Mouse (Mus musculus): ENCODE results near the gene Nanos2. TPM values are rescaled to one million over a fixed set of nuclear protein-coding genes. Genes with fewer than 3 reads are reported as not detected.

Gene Nanos2
- total RNA-seq, 2 experiments from 2014 or later: 0.47 to 1.3 TPM

DNA sequence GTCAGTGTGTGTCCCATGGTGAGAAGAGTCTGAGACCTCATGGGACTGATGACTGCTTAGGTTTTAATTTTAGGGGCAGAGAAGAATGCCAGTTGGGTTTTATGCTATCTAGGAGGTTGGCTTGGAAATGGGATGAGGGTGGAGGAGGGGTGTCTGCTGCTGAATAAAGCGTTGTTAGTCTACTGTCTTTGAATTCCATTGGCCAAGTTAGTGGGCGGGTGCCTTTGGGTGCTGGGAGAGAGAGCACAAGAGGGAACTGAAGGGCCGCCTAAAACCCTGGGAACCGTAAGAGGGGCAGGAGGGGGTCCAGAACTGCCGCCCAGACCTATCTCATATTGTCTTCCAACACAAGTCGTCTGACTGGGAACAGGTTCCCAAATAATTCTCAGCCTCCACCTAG lies 1.6 kb downstream of the Nanos2 start:
- intact Hi-C loops (cut with DNase I): no loop called here
- no peak for DNase-seq (ENCODE audit: low spot score in 2 of 2)

DNA sequence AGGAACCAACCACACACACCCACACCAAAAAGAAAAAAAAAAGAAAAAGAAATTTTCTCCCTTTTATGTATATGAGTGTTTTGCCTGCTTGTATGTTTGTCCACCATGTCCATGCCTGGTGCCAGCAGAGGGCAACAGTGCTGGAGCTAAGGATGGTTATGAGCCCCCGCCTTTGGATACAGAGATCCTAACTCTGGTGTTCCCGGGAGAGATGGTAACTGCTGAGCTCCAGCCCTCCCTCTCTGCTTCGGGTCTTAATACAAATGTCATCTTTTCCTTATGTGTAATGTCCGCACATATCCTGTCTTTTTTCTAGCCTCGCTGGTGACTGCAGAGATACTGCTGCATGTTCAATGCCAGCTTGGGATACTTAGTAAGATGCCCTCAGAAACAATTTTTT lies 2.8 kb downstream of the Nanos2 start:
- intact Hi-C loops (cut with DNase I): loop anchor here (2.0 to 5.0 kb wide), 3 partner anchors 33 to 93 kb away; no protein-coding TSS in a partner anchor

DNA sequence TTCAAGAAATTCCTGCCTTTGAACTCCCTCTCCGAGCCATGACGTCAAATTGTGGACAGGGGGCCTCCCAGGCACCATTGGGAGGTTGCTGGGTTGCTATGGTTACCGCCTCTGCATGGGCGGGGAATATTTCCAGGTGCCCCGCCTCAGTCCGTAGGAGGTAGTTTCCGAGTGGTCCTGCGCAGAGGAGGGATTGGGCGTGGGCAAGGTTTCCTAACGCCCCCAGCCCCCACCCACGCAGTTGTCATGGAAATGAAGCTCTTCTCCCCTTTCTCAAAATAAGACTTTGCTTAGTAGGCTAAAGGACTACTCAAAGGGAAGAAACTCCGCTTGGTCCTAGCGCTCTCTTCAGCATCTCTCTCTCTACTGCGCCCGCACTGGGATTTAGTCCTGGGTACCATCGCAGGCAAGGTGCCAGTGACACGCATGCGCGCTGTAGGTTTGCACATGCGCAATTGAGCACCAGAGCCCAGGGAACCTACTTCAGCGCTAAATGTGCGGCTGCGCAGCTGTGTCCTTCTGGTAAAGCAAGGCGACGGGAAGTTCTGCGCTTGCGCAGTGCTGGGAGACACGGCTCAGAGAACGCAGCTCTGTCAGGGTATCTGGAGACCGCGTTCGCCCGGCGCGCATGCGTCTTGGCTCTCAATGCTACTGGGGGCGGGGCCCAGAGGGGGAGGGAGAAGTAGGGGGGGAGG lies 3.5 kb downstream of the Nanos2 start, which contains the start of gene Mypop:
Gene Mypop, plus strand, starts transcription at position 645 of the 695 bp plus-strand sequence.
- peak; percentile 100 for DNase-seq (ENCODE audit: low spot score in 2 of 2)
- intact Hi-C loops (cut with DNase I): loop anchor here (2.0 to 5.0 kb wide), 3 partner anchors 33 to 93 kb away; no protein-coding TSS in a partner anchor

More for the DNA sequence above, 2.8 kb downstream of the Nanos2 start:
- no peak for DNase-seq (ENCODE audit: low spot score in 2 of 2)

DNA sequence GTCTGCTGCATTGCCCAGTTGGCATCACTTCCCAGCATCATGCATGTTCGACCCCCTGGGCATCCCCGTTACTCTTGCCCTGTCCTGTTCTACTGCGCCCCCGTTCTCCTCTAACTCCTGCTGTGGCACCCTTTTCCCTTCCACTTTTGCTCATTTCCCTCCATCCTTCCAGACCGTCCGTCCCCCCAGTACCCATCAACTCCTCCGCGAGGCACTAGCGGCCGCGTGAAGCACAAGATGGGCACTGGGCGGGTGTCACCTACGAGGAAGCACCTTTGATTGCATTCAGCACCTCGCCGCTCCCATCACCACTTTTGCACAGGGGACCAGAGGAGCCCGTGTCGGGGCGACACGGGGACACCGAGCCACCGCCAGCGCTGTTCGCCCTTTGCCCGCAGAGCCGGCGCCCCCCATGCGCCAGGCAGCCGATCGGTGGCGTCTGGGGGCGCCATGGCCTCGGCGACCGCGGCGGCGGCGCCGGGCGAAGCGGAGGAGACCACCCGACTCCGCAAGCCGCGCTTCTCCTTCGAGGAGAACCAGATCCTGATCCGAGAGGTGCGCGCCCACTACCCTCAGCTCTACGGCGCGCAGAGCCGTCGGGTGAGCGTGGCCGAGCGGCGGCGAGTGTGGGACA lies 4.6 kb downstream of the Nanos2 start:
- intact Hi-C loops (cut with DNase I): loop anchor here (2.0 to 5.0 kb wide), 3 partner anchors 34 to 94 kb away; no protein-coding TSS in a partner anchor
- peak; percentile 41 to 46 for DNase-seq (ENCODE audit: low spot score in 2 of 2)

DNA sequence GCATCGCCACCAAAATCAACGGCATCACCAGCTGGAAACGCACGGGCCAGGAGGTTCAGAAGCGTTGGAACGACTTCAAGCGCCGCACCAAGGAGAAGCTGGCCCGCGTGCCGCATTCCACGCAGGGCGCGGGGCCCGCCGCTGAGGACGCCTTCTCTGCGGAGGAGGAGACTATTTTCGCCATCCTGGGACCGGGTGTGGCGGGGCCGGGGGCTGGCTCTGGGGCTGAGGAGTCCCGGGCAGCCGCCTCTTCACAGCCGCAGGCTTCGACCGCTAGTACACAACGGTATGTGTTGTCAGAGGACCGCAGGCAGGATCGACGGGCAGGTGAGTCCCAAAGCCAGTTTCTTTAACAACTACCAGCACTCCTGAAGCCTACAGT lies 5.1 kb downstream of the Nanos2 start:
- intact Hi-C loops (cut with DNase I): loop anchor here (5.0 kb wide), 2 partner anchors 35 to 95 kb away; no protein-coding TSS in a partner anchor
- DNase-seq (ENCODE audit: low spot score in 2 of 2): peak; percentile 64 to 72

DNA sequence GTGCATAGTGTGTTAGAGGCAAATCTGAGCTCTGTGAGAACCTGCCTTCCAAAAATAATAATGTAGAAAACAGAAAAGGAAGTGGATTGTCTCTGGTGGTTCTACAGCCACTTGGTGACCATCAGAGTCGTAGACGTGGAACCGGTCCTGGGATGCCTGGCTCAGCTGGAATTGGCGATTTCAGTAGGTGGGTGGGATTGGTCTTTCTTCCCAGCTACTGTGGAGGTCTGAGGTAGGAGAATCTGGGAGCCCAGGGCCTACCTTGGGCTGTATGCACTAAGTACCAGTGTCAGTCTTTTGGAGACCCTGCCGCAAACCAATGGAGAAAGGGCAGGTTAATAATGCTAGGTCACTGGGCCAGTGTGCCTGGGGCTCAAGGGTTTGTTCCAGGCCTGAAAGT lies 5.8 kb downstream of the Nanos2 start:
- DNase-seq (ENCODE audit: low spot score in 2 of 2): no peak
- intact Hi-C loops (cut with DNase I): loop anchor here (5.0 kb wide), 2 partner anchors 36 to 96 kb away; no protein-coding TSS in a partner anchor

DNA sequence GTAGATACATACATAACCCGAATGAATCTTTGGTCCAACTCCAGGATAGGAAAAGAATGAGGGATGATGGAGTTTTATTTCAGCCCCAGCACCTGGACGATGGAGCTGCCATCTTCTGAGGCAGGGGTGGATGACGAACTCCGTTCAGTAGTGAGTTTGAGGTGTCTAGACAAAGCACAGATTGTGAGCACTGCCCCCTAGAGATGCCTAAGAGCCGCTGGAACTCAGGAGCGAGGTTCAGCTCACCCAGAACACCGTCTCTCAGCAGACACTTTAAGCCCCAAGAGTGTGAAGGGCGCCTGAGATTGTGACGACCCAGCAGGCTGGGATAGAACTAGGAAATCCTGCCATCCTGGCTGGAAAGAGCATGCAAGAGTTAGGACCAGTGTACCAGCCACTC lies 11.6 kb downstream of the Nanos2 start:
- DNase-seq (ENCODE audit: low spot score in 2 of 2): no peak
- intact Hi-C loops (cut with DNase I): no loop called here

DNA sequence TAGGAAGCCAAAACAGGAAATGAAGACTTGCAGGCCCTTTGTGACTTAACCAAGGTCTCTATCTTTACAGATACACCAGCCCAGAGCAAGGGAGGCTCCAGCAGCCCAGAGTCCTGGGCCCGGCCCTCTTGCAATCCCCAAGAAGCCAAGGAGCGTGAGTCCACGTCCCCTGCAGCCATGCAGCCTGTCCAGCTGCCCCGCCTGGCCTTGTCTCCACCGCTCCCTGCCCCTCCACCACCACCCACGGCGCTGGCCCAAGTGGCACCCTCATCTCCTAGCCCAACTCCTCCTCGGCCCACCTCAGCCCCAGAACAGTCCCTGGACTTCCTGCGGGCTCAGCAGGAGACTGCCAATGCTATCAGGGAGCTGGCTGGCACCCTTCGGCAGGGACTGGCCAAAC lies 13.2 kb downstream of the Nanos2 start:
- intact Hi-C loops (cut with DNase I): loop anchor here (5.0 kb wide), 1 partner anchor 108 kb away; no protein-coding TSS in a partner anchor
- no peak for DNase-seq (ENCODE audit: low spot score in 2 of 2)

DNA sequence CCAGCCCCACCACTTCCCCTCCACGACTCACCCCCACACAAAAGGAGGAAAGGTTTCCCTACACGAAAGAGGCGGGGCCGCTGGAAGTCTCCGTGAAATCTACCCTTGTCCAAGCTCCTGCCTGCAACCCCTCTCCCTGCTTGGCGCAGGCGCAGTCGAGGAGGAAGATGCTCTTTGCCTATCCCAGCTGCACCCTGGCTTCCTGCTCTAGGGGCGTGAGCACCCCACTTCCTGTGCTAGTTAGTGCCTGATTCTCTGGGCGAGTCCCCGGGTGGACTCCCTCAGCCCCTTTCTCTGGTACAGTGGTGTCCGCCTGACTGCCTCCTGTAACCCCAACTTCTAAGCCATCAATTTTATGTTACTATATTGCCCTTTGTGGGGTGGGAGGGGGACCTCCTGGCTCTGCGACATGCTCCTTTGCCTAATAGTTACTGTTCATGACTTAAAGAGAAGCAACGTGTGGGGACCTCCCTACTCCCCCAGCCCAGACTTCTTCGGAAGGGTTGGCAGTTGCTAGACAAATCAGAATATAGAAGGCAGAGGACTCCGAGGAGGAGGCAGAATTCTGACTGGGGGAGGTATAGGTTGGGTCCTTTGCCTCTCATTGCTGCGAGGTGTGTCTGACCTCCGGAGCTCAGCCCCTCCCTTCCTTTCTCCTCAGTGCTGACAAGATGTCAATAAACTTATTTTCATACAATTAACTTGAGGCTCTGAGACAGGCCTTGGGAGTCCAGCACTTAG lies 14.0 kb downstream of the Nanos2 start:
- intact Hi-C loops (cut with DNase I): loop anchor here (5.0 kb wide), 1 partner anchor 109 kb away; no protein-coding TSS in a partner anchor
- no peak for DNase-seq (ENCODE audit: low spot score in 2 of 2)

DNA sequence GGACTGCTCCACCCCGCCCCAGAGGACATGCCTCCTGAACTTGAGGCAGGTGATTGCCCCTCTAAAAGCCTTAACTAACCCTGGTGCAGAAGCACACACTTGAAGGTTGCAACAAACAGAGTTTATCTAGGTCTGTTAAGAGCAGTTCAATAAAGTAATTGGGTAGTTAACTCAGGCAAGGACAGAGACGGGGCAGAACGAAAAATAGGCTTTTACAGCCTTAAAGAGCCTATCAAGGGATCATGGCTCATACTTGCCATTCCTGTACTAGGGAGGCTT lies 14.5 kb downstream of the Nanos2 start:
- intact Hi-C loops (cut with DNase I): loop anchor here (5.0 kb wide), 1 partner anchor 109 kb away; no protein-coding TSS in a partner anchor
- DNase-seq (ENCODE audit: low spot score in 2 of 2): no peak

DNA sequence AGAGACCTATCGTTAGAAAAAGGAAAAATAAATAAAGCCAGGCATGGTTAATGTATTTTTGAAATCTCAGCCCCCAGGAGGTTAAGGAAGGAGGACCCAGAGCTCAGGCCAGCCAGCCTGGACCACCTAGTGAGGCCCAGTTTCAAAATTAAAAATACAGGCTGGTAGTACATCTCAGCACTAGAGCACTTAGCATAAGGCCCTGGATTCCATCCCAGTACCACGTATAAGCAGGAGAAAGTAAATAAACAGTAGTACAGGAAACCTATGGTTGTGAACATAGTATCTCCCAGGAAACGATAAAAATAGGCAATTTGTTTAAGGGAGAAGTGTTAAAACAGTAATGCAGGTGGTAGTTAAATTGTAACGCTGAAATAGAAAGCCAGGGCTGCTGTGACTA lies 14.9 kb downstream of the Nanos2 start:
- intact Hi-C loops (cut with DNase I): loop anchor here (5.0 kb wide), 1 partner anchor 110 kb away; no protein-coding TSS in a partner anchor

DNA sequence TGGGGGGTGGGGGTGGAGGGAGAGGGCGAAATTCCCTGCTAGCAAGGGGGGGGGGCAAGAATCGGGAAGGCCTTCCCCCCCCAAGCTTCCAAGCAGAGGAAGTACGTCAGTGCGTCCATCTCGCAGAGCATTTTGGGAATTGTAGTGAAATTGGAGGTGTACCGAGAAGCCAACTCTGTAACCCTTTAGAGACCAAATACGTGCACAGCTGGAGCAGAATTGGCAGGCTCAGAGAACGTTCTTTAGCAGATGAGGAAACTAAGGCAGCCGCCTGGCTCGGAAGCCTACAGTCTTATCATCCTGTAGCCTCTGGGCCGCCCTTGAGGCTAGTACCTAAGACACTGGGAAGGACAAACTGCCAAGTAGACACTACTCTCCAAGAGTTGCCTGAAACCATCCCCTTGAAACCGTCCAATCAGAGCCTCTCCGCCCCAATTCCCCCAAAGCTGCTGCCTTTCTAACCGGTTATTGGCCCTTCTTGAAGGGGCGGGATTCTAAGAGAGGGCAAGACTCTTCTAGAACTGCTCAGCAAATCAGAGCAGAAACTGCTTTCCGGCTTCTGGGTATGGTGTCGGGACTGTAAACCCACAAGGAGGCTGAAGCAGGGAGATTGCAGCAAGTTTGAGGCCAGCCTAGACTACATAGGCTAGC lies 15.8 kb downstream of the Nanos2 start:
- intact Hi-C loops (cut with DNase I): loop anchor here (5.0 kb wide), 1 partner anchor 111 kb away; no protein-coding TSS in a partner anchor
- peak; percentile 79 to 83 for DNase-seq (ENCODE audit: low spot score in 2 of 2)

More for the DNA sequence above, 14.9 kb downstream of the Nanos2 start:
- DNase-seq (ENCODE audit: low spot score in 2 of 2): no peak

DNA sequence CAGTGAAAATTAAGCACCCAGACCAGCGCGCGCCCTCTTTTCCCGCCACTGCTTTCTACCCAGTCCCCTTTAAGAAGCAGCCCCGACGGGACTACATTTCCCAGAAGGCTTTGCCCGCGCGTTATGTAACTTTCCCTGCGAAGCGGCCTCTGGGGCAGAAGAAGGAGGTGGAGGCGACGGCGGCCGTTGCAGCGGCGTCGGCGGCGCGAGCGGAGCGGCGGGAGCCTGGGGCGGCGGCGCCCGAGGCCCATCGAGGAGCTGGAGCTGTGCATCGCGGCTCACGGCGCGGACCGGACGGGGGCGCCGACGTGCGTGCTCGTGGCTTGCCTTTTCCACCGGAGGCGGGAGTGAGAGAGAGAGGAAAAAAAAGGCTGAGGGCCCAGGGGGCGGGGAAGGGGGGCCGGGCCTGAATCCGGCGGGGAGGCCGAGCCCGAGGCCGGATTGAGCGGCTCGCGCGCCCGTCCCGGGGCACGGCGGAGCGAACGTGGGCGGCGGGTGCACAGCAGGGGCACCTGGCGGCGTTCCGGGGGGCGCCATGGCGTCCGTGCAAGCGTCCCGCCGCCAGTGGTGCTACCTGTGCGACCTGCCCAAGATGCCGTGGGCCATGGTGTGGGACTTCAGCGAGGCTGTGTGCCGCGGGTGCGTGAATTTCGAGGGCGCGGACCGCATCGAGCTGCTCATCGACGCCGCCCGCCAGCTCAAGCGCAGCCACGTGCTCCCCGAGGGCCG lies 16.9 kb downstream of the Nanos2 start, which contains the start of gene Irf2bp1:
Gene Irf2bp1, plus strand, starts transcription at position 143 of the 729 bp plus-strand sequence.
- intact Hi-C loops (cut with DNase I): loop anchor here (5.0 kb wide), 1 partner anchor 112 kb away; no protein-coding TSS in a partner anchor
- peak; percentile 94 to 95 for DNase-seq (ENCODE audit: low spot score in 2 of 2)

DNA sequence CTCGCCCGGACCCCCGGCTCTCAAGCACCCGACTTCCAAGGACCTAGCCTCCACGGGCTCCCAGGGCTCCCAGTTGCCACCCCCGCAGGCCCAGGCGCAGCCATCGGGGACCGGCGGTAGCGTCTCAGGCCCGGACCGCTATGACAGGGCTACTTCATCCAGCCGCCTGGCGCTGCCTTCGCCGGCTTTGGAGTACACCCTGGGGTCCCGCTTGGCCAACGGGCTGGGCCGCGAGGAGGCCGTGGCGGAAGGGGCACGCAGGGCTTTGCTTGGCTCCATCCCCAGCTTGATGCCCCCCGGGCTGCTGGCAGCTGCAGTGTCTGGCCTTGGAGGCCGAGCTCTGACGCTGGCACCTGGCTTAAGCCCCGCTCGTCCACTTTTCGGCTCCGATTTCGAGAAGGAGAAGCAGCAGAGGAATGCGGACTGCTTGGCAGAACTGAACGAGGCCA lies 17.5 kb downstream of the Nanos2 start:
- intact Hi-C loops (cut with DNase I): loop anchor here (5.0 kb wide), 1 partner anchor 112 kb away; no protein-coding TSS in a partner anchor
- peak in 1 of 2 experiments; percentile 40 for DNase-seq (ENCODE audit: low spot score in 2 of 2)

DNA sequence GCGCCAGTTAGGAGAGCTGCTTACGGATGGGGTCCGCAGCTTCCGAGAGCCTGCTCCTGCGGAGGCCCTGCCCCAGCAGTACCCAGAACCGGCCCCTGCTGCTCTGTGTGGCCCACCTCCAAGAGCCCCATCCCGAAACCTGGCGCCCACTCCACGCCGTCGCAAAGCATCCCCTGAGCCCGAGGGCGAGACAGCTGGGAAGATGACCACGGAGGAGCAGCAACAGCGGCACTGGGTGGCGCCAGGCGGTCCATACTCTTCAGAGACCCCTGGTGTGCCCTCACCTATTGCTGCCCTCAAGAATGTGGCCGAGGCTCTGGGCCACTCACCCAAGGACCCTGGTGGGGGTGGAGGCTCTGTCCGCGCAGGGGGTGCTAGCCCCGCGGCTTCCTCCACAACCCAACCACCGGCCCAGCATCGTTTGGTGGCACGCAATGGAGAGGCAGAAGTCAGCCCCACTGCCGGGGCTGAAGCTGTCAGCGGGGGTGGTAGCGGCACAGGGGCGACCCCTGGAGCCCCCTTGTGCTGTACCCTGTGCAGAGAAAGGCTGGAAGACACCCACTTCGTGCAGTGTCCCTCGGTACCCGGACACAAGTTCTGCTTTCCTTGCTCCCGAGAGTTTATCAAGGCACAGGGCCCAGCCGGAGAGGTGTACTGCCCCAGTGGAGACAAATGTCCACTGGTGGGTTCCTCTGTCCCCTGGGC lies 18.4 kb downstream of the Nanos2 start:
- intact Hi-C loops (cut with DNase I): no loop called here
- DNase-seq (ENCODE audit: low spot score in 2 of 2): no peak

DNA sequence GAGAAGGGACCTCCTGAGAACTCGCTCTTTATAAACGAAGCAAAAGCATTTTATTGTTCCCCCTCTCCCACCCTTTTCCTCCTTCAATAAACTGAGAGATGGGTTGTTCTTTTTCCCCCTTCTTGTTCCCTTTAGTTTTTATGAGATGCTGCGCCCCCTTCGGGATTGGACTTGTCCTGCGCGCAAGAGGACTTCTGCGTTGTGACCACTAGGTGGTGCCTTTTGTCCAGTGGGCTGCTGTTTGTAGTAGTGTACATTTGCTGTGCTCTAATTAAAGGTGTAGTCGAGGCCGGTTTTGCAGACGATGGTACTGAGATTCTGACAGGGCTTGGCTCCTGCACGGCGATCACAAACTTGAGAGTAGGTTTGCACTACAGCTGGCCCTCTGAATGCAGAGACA lies 19.3 kb downstream of the Nanos2 start:
- DNase-seq (ENCODE audit: low spot score in 2 of 2): peak; percentile 67 to 84
- intact Hi-C loops (cut with DNase I): no loop called here

DNA sequence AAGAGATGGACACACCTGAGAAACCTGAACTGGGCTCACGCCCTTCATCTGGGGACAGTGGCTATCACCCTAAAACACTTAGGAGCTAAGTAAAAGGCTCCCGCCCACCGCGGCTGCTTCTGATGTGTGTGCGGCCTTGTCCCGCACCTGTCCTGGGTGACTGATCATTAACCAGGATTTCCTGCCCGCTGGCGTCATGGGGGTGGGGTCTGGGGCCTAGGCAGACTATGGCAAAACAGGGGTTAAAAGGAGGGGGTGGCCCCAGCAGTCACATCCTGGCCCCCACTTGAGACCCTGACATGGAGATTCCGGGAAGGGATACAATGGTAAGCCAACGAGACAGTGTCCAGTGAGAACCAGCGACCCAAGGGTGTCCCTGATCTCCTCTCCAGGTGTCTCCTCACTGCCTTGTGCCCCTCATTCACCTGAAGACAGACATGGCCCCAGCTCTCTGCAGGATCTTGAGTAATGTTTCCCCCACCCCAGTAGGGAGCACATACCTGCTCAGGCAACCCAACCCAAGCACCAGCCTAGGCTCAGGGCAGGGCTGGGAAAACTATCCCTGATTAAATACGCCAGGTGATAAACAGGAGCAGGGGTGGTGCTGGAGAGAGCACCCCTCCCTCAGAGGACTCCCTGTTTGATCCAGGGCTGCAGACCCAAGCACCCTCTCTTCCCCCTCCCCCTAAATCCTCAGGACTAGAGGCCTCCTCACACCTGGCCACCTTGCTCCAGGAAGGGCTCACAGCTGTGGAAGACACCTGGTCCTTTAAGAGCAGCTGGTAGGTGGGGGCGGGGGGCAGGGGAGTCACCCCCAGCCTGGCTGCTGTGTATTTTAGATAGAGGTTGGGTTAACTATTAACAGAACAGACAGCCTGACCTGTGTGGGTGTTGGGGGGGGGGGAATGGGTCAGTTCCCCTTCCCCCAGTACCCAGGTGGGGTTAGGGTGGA lies 20.1 kb downstream of the Nanos2 start:
- intact Hi-C loops (cut with DNase I): no loop called here
- DNase-seq (ENCODE audit: low spot score in 2 of 2): no peak
